Mouse (Mus musculus): ENCODE results near the gene Kifc1.
"Not testable (repeated sequence)": the region's sequence is repeated elsewhere in the genome, so short reads cannot be mapped to it uniquely, and the experiment has no call there.

GRCm38 (mm10) chr17:33891892-33892291 is 1.4 kb upstream of the Kifc1 start:
- 0 out of 2 replicates have a peak, but pooled peaks have one; percentile 34 for TF ChIP-seq ZNF384 (IDR thresholded peaks at IDR 0.05; ENCODE audit: low read depth, low read length)
- TF ChIP-seq ZC3H11A (IDR thresholded peaks at IDR 0.05; ENCODE audit: borderline replicate concordance, low read depth, low read length); MAFK (IDR thresholded peaks at IDR 0.05; ENCODE audit: insufficient read depth, low read depth, low read length); CHD2 (IDR thresholded peaks at IDR 0.05; ENCODE audit: low read depth, low read length): not testable (repeated sequence)

Measured in ES-E14 (cell line).